Mouse (Mus musculus) heart, embryonic 16.5 days (tissue): ENCODE data around the gene Wdr27. TPM values are rescaled to one million over a fixed set of nuclear protein-coding genes. Genes with fewer than 3 reads are reported as not detected.

Experiments
- ATAC-seq: fragments of 200-750 bp; cut with Nextera tagmentation; replicated peaks from 2 replicates; pipeline ENCODE4 v1.8.0; 2017; ENCODE audit warnings: moderate number of reproducible peaks; ENCODE audit not compliant: insufficient read depth, low FRiP score; ENCODE audit errors: extremely low read depth
- H3K27ac ChIP-seq: fragments of 300-500 bp; sonication (generic); 2 replicates; pipeline ENCODE4 v1.5.1; 2014; ENCODE audit warnings: mild to moderate bottlenecking, low read length, control low read depth, moderate library complexity
- H3K27me3 ChIP-seq: fragments of 300-500 bp; sonication (generic); 2 replicates; pipeline ENCODE4 v1.6.1; 2014; ENCODE audit warnings: low read length, mixed read lengths; ENCODE audit not compliant: control insufficient read depth, insufficient read depth
- H3K36me3 ChIP-seq: fragments of 300-500 bp; sonication (generic); 2 replicates; pipeline ENCODE4 v1.6.1; 2014; ENCODE audit not compliant: control insufficient read depth, insufficient read depth
- H3K4me1 ChIP-seq: fragments of 300-500 bp; sonication (generic); 2 replicates; pipeline ENCODE4 v1.6.1; 2014; ENCODE audit warnings: low read length, mixed read lengths; ENCODE audit not compliant: control insufficient read depth, insufficient read depth
- H3K4me2 ChIP-seq: fragments of 300-500 bp; sonication (generic); 2 replicates; pipeline ENCODE4 v1.6.1; 2014; ENCODE audit warnings: low read depth, mild to moderate bottlenecking, control low read depth, low read length
- H3K4me3 ChIP-seq: fragments of 300-500 bp; sonication (generic); 2 replicates; pipeline ENCODE4 v1.5.1; 2014; ENCODE audit warnings: mild to moderate bottlenecking, control low read depth, low read length
- H3K9ac ChIP-seq: fragments of 300-500 bp; sonication (generic); 2 replicates; pipeline ENCODE4 v1.6.1; 2014; ENCODE audit warnings: low read length, control low read depth
- H3K9me3 ChIP-seq: fragments of 300-500 bp; sonication (generic); replicated peaks from 2 replicates; pipeline ENCODE4 v1.6.1; 2016; ENCODE audit warnings: low read length; ENCODE audit not compliant: control insufficient read depth
- WGBS: fragments of 180-500 bp; shearing (Covaris S2); extraction: QIAGEN DNeasy Blood & Tissue Kit; methylation state at CpG from one replicate; pipeline ENCODE4 v1.1.7; 2014; 5-methylcytosine and 5-hydroxymethylcytosine counted together
- polyA plus RNA-seq: library from polyadenylated mRNA; unstranded; fragments of >200 nt; fragmentation: Nextera tagmentation; extraction: Ambion mirVana; gene quantifications from 2 replicates; pipeline ENCODE4 v1.2.1, GENCODE M21; 2015

The Wdr27 gene
- polyA plus RNA-seq, 1 experiment from 2014 or later, result 3.5 TPM

DNA sequence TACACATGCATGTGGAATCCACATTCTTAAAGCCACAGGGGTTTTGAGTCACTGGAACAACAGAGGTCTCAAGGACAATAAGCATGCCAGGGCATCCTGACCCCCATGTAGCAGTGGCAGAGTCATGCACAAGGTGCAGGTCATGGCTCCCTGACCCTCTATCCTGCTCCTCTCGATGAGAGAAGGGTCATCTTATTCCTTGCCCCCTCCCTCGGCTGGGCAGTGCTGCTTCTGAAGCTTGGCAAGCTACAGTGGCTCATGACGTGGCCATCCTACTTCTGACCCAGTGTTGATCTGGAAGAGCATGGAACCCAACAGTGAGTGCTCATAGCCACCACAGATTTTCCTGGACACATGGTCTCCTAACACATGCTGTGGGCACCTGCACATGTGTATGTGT, 126.9 kb downstream of the Wdr27 start:
- 73% methylated on average over 3 of the region's 3 CpGs for WGBS
- H3K9ac ChIP-seq, result no peak overlapping the region
- no peaks in the 10 kb centered on the region for H3K36me3 ChIP-seq
- no peaks in the 10 kb centered on the region for H3K27me3 ChIP-seq
- H3K9me3 ChIP-seq, result no peaks in the 10 kb centered on the region
- H3K4me2 ChIP-seq, result no peak overlapping the region
- ATAC-seq, result no peak
- H3K4me3 ChIP-seq, result no peak overlapping the region
- H3K27ac ChIP-seq, result no peak overlapping the region
- no peaks in the 10 kb centered on the region for H3K4me1 ChIP-seq

DNA sequence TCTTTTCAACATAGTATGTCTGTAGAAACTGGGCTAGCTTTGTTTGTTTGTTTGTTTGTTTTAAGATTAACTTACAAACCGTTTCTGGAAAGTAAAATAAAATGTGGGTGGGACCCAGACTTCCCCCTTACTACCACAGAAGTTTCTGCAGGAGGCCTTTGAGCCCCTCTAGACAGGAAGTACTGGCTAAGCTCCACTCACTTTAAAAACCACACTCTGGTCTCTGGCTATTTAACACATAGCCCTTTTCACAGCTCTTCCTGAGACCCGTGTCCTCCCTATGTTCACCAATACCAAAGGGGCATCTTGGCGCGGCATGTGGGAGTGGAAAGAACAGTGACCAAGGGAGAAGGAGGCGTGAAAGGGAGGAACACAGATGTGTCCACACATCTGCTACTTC, 127.7 kb downstream of the Wdr27 start:
- WGBS, result 60% methylated on average over 5 of the region's 5 CpGs
- Histone ChIP-seq H3K27me3 (no peaks in the 10 kb centered on the region), H3K36me3 (no peaks in the 10 kb centered on the region)

DNA sequence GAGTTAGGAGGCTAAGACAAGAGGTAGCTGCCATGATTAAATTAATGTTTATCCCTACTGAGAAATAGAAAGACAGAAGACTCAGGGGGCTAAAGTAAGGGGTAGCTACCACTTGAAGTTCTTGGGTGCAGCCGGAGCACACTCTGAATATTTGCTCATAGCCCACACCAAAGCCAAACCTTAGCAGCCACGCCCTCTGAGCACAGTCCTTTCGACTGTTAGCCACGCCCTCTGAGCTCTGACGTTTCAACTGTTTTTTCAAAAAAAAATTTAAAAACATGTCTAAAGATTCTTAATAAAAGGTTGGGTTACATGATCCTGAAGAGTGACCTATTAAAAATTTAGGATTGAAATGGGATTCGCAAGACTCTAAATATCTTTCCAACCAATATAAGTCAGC, 130.3 kb downstream of the Wdr27 start:
- Histone ChIP-seq H3K9me3 (no peaks in the 10 kb centered on the region), H3K27me3 (no peaks in the 10 kb centered on the region), H3K4me3 (no peak overlapping the region), H3K27ac (no peak overlapping the region), H3K4me2 (no peak overlapping the region), H3K9ac (no peak overlapping the region), H3K36me3 (no peaks in the 10 kb centered on the region), H3K4me1 (no peaks in the 10 kb centered on the region)
- 77% methylated on average over 6 of the region's 6 CpGs for WGBS
- ATAC-seq, result no peak

More for the DNA sequence above, 127.7 kb downstream of the Wdr27 start:
- no peak overlapping the region for H3K9ac ChIP-seq
- ATAC-seq, result no peak
- no peak overlapping the region for H3K4me2 ChIP-seq
- H3K27ac ChIP-seq, result no peak overlapping the region
- no peaks in the 10 kb centered on the region for H3K9me3 ChIP-seq
- H3K4me1 ChIP-seq, result no peaks in the 10 kb centered on the region
- H3K4me3 ChIP-seq, result no peak overlapping the region

DNA sequence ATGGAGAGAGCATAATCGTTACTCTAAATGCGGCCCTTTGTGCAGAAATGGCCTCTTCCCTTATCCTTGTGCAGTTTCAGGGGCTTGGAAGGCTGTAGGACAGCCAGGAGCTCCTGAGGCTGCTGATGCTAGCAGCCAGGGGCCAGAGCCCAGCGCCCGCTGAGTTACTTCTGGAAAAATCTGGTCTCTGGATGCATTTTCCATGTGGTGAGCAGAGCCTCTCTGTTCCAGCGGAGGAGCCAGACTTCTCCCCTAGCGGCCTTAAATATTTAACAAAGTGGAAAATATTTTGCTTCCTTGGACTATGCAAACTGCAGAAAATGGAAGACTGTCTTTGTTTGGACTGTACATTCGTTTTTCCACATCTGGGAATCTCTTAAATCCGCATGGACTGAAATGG, 130.9 kb downstream of the Wdr27 start:
- H3K36me3 ChIP-seq, result no peaks in the 10 kb centered on the region
- 78% methylated on average over 8 of the region's 8 CpGs for WGBS

DNA sequence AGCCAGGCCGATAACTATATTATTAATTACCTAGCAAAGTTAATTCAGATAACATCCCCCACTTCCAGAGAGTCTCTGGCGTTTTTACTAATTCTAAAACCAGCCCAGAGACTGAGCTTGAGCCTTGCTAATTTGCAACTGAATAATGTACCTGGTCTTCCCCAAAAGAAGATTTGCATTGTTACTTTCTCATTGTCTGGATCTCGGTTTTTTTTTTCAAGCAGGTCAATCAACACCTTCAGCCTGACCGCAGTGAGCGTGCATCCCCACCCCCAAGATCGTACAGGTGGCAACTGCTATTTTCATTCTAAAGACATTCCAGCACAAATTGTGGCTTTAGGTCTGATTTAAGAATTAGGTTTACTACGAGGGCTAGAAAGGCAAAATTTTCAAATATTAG, 136.2 kb downstream of the Wdr27 start:
- Histone ChIP-seq H3K36me3 (no peaks in the 10 kb centered on the region), H3K9ac (no peak overlapping the region), H3K9me3 (no peaks in the 10 kb centered on the region), H3K4me2 (no peak overlapping the region), H3K27me3 (no peaks in the 10 kb centered on the region), H3K4me1 (no peaks in the 10 kb centered on the region), H3K27ac (no peak overlapping the region), H3K4me3 (no peak overlapping the region)
- ATAC-seq, result no peak
- WGBS, result 85% methylated on average over 7 of the region's 7 CpGs

More for the DNA sequence above, 130.9 kb downstream of the Wdr27 start:
- Histone ChIP-seq H3K27me3 (no peaks in the 10 kb centered on the region), H3K27ac (no peak overlapping the region), H3K4me2 (no peak overlapping the region), H3K9me3 (no peaks in the 10 kb centered on the region), H3K9ac (no peak overlapping the region), H3K4me1 (no peaks in the 10 kb centered on the region), H3K4me3 (no peak overlapping the region)
- no peak for ATAC-seq

DNA sequence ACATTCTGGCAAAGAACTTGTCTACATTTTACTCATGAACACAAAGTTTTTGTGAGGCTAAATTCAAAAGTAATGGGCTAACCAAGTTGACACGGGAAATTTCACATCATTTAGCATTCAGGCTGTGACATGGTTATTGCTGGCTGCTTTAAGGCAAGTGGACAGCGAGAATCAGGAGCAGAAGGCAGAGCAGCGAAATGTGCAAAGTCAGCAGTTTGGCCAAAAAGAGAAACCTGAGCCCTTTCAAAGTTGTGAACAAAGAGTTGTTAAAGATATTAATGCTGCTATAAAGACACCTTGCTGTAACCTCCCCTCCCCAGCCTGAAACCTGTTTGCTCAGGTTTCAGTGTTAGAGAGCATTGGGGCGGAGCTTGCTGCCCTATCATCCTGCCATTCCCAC, 143.7 kb downstream of the Wdr27 start:
- ATAC-seq, result no peak
- no peak overlapping the region for H3K4me3 ChIP-seq
- no peaks in the 10 kb centered on the region for H3K4me1 ChIP-seq
- no peak overlapping the region for H3K4me2 ChIP-seq
- no peak overlapping the region for H3K9ac ChIP-seq
- H3K36me3 ChIP-seq, result no peaks in the 10 kb centered on the region
- WGBS, result 79% methylated on average over 4 of the region's 4 CpGs
- H3K27ac ChIP-seq, result no peak overlapping the region
- H3K9me3 ChIP-seq, result no peaks in the 10 kb centered on the region
- H3K27me3 ChIP-seq, result no peaks in the 10 kb centered on the region

DNA sequence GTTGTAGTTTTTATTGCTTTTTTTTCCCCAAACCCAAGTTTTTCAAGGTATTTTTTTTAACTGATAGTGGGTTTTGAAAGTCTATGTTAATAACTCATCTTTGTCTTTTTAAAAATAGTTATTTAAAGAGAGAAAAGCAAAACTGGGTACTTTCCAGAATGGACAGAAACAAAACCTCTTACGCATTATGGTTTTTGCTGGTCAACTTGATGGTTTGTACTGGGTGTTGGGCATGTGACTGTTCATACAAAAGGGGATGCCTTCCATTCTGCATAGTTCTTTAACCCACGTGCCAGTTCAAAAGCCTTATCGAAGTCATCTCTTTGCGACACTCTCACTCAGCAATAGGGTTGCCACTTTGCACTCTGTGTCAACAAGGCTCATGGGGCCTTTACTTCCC, 147.9 kb downstream of the Wdr27 start:
- Histone ChIP-seq H3K27me3 (no peaks in the 10 kb centered on the region), H3K36me3 (no peaks in the 10 kb centered on the region), H3K27ac (no peak overlapping the region), H3K4me3 (no peak overlapping the region), H3K9me3 (peaks cover 3% of the 10 kb centered on the region), H3K4me2 (no peak overlapping the region), H3K9ac (no peak overlapping the region), H3K4me1 (no peaks in the 10 kb centered on the region)
- WGBS, result 92% methylated on average over 4 of the region's 4 CpGs
- no peak for ATAC-seq

DNA sequence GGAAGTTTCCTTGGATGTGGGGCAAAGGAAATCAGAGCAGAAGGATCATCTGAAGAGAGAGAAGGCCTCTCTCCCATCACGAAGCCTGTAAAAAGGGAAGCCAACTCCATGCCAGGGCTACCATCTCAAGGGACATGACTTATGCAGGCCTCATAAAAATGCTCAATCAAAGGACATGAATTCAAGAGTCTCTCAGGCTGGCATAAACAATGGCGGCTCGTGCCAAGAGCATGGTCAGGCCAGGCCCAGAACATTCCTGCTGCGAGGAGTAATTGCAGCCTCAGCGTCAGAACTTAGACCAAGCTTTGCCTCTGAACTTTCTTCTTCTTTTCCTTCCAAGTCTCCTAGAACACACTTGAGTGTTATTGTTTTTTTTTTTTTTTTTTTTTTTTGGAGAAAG, 163.6 kb downstream of the Wdr27 start:
- H3K4me2 ChIP-seq, result no peak overlapping the region
- H3K4me1 ChIP-seq, result no peaks in the 10 kb centered on the region
- no peak overlapping the region for H3K27ac ChIP-seq
- no peak overlapping the region for H3K9ac ChIP-seq
- no peaks in the 10 kb centered on the region for H3K27me3 ChIP-seq
- WGBS, result 90% methylated on average over 5 of the region's 5 CpGs
- H3K4me3 ChIP-seq, result no peak overlapping the region
- H3K9me3 ChIP-seq, result no peaks in the 10 kb centered on the region
- H3K36me3 ChIP-seq, result no peaks in the 10 kb centered on the region
- no peak for ATAC-seq

DNA sequence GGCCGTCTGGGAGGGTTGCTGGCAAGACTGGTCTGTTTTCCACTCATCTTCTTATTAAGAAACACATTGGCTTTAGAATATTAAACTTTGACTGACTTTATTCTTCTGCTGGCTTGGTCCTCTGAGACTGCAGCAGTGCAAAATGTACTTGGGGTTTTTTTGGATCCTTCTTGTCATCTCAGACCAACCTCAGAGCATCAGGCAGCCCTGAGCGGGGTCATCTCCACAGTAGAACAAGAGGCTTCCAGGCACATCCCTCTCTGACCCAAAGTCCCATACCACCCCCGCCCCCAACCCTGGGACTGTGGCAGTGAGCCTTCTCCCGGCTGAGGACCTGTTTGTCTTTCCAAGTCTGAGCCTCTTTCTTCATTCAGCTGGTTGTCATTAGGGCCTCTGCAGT, 171.6 kb downstream of the Wdr27 start:
- H3K4me3 ChIP-seq, result no peak overlapping the region
- WGBS, result 62% methylated on average over 4 of the region's 4 CpGs
- H3K36me3 ChIP-seq, result no peaks in the 10 kb centered on the region
- no peak overlapping the region for H3K4me2 ChIP-seq
- H3K4me1 ChIP-seq, result no peaks in the 10 kb centered on the region
- no peaks in the 10 kb centered on the region for H3K27me3 ChIP-seq
- H3K27ac ChIP-seq, result no peak overlapping the region
- no peak overlapping the region for H3K9ac ChIP-seq
- ATAC-seq, result no peak
- H3K9me3 ChIP-seq, result no peaks in the 10 kb centered on the region

DNA sequence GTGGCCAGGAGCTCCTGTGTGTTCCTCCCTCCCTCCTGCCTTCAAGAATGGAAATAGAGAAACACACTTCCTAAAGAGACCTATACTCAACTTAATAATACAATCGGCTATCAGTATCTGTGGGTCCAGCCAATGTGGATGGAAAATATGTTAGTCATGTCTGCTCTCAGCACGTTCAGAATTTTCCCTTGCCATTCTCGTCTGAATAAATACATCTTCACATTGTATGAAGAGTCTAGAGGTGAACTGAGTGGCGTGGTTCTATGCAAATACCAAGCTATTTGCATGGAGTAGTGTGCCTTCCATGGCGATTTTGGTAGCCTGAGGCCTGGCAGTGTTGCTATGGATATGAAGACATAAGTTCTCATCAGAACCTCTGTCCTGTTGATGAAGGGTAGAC, 172.6 kb downstream of the Wdr27 start:
- 59% methylated on average over 5 of the region's 5 CpGs for WGBS
- Histone ChIP-seq H3K27ac (no peak overlapping the region), H3K9me3 (no peaks in the 10 kb centered on the region), H3K4me1 (no peaks in the 10 kb centered on the region), H3K4me2 (no peak overlapping the region), H3K27me3 (no peaks in the 10 kb centered on the region), H3K4me3 (no peak overlapping the region), H3K36me3 (no peaks in the 10 kb centered on the region), H3K9ac (no peak overlapping the region)
- no peak for ATAC-seq
